Mouse (Mus musculus): Measurements from ENCODE around the gene Opcml. TPM values are rescaled to one million over a fixed set of nuclear protein-coding genes. Genes with fewer than 3 reads are reported as not detected.

Gene Opcml
- polyA plus RNA-seq, 1 experiment from 2014 or later, result 0.31 TPM

GRCm38 (mm10) chr9:27842806-27843205, 52.2 kb downstream of the Opcml start:
- no peaks in the 10 kb centered on the region for H3K27me3 ChIP-seq
- WGBS (ENCODE audit: insufficient replicate concordance), result 53% methylated on average over 5 of the region's 5 CpGs
- no peak overlapping the region for H3K9ac ChIP-seq
- no peaks in the 10 kb centered on the region for H3K4me1 ChIP-seq (replicated peaks)
- no peaks in the 10 kb centered on the region for H3K9me3 ChIP-seq (replicated peaks)
- H3K27ac ChIP-seq, result no peak overlapping the region
- H3K4me3 ChIP-seq (replicated peaks), result no peak overlapping the region
- H3K4me2 ChIP-seq, result no peak overlapping the region
- H3K36me3 ChIP-seq, result no peaks in the 10 kb centered on the region
- ATAC-seq (ENCODE audit: low read depth), result no peak
- DNase-seq, result no peak

GRCm38 (mm10) chr9:27871624-27872023, 81.0 kb downstream of the Opcml start:
- Histone ChIP-seq H3K9me3 (replicated peaks) (no peaks in the 10 kb centered on the region), H3K36me3 (no peaks in the 10 kb centered on the region), H3K27me3 (no peaks in the 10 kb centered on the region), H3K4me1 (replicated peaks) (no peaks in the 10 kb centered on the region), H3K27ac (no peak overlapping the region), H3K4me2 (no peak overlapping the region), H3K4me3 (replicated peaks) (no peak overlapping the region), H3K9ac (no peak overlapping the region)
- 50% methylated on average over 3 of the region's 3 CpGs for WGBS (ENCODE audit: insufficient replicate concordance)
- DNase-seq (no peak), ATAC-seq (ENCODE audit: low read depth) (no peak)

- H3K27me3 ChIP-seq, result no peaks in the 10 kb centered on the region
- H3K9me3 ChIP-seq (replicated peaks), result no peaks in the 10 kb centered on the region
- no peak overlapping the region for H3K9ac ChIP-seq
- H3K4me1 ChIP-seq (replicated peaks), result no peaks in the 10 kb centered on the region
- ATAC-seq (ENCODE audit: low read depth) (no peak), DNase-seq (no peak)
- H3K27ac ChIP-seq, result no peak overlapping the region
- no peak overlapping the region for H3K4me2 ChIP-seq
- WGBS (ENCODE audit: insufficient replicate concordance), result 65% methylated on average over 5 of the region's 5 CpGs
- no peak overlapping the region for H3K4me3 ChIP-seq (replicated peaks)
- H3K36me3 ChIP-seq, result no peaks in the 10 kb centered on the region
These were observed 99.1 kb downstream of the Opcml start for GRCm38 (mm10) chr9:27889636-27890035.

- Histone ChIP-seq H3K4me1 (replicated peaks) (no peaks in the 10 kb centered on the region), H3K4me3 (replicated peaks) (no peak overlapping the region), H3K27me3 (no peaks in the 10 kb centered on the region), H3K4me2 (no peak overlapping the region), H3K36me3 (no peaks in the 10 kb centered on the region), H3K9me3 (replicated peaks) (no peaks in the 10 kb centered on the region), H3K27ac (no peak overlapping the region), H3K9ac (no peak overlapping the region)
- DNase-seq (no peak), ATAC-seq (ENCODE audit: low read depth) (no peak)
- WGBS (ENCODE audit: insufficient replicate concordance), result 34% methylated on average over 3 of the region's 3 CpGs
These were observed 126.7 kb downstream of the Opcml start for GRCm38 (mm10) chr9:27917250-27917649.

GRCm38 (mm10) chr9:27923495-27923894, 132.9 kb downstream of the Opcml start:
- no peaks in the 10 kb centered on the region for H3K4me1 ChIP-seq (replicated peaks)
- H3K36me3 ChIP-seq, result no peaks in the 10 kb centered on the region
- 53% methylated on average over 1 of the region's 1 CpGs for WGBS (ENCODE audit: insufficient replicate concordance)
- DNase-seq (no peak), ATAC-seq (ENCODE audit: low read depth) (no peak)
- H3K4me2 ChIP-seq, result no peak overlapping the region
- H3K27me3 ChIP-seq, result no peaks in the 10 kb centered on the region
- no peaks in the 10 kb centered on the region for H3K9me3 ChIP-seq (replicated peaks)
- H3K27ac ChIP-seq, result no peak overlapping the region
- H3K4me3 ChIP-seq (replicated peaks), result no peak overlapping the region
- no peak overlapping the region for H3K9ac ChIP-seq

- 32% methylated on average over 4 of the region's 4 CpGs for WGBS (ENCODE audit: insufficient replicate concordance)
- no peaks in the 10 kb centered on the region for H3K4me1 ChIP-seq (replicated peaks)
These were observed 133.6 kb downstream of the Opcml start for GRCm38 (mm10) chr9:27923945-27924825.

GRCm38 (mm10) chr9:27925650-27926049, 135.1 kb downstream of the Opcml start:
- no peak for DNase-seq
- Histone ChIP-seq H3K4me3 (replicated peaks) (no peak overlapping the region), H3K27me3 (no peaks in the 10 kb centered on the region), H3K36me3 (no peaks in the 10 kb centered on the region), H3K4me2 (no peak overlapping the region), H3K4me1 (replicated peaks) (no peaks in the 10 kb centered on the region), H3K9me3 (replicated peaks) (no peaks in the 10 kb centered on the region), H3K27ac (no peak overlapping the region), H3K9ac (no peak overlapping the region)
- no peak for ATAC-seq (ENCODE audit: low read depth)
- 44% methylated on average over 2 of the region's 2 CpGs for whole genome bisulfite sequencing (ENCODE audit: insufficient replicate concordance)

More at GRCm38 (mm10) chr9:27923945-27924825, 133.6 kb downstream of the Opcml start:
- H3K27ac ChIP-seq, result no peak overlapping the region
- H3K9me3 ChIP-seq (replicated peaks), result no peaks in the 10 kb centered on the region
- H3K4me2 ChIP-seq, result no peak overlapping the region
- no peak overlapping the region for H3K9ac ChIP-seq
- no peaks in the 10 kb centered on the region for H3K27me3 ChIP-seq
- ATAC-seq (ENCODE audit: low read depth) (no peak), DNase-seq (no peak)
- no peaks in the 10 kb centered on the region for H3K36me3 ChIP-seq
- H3K4me3 ChIP-seq (replicated peaks), result no peak overlapping the region

GRCm38 (mm10) chr9:27937253-27937652, 146.7 kb downstream of the Opcml start:
- no peak overlapping the region for H3K9ac ChIP-seq
- ATAC-seq (ENCODE audit: low read depth), result no peak
- no peak overlapping the region for H3K4me2 ChIP-seq
- no peak overlapping the region for H3K4me3 ChIP-seq (replicated peaks)
- no peaks in the 10 kb centered on the region for H3K4me1 ChIP-seq (replicated peaks)
- no peak for DNase-seq
- H3K36me3 ChIP-seq, result no peaks in the 10 kb centered on the region
- H3K27ac ChIP-seq, result no peak overlapping the region
- H3K9me3 ChIP-seq (replicated peaks), result no peaks in the 10 kb centered on the region
- H3K27me3 ChIP-seq, result no peaks in the 10 kb centered on the region

GRCm38 (mm10) chr9:27937660-27938059, 147.1 kb downstream of the Opcml start:
- Histone ChIP-seq H3K27ac (no peak overlapping the region), H3K4me1 (replicated peaks) (no peaks in the 10 kb centered on the region), H3K27me3 (no peaks in the 10 kb centered on the region), H3K36me3 (no peaks in the 10 kb centered on the region), H3K4me2 (no peak overlapping the region), H3K9ac (no peak overlapping the region), H3K9me3 (replicated peaks) (no peaks in the 10 kb centered on the region), H3K4me3 (replicated peaks) (no peak overlapping the region)
- WGBS (ENCODE audit: insufficient replicate concordance), result 64% methylated on average over 5 of the region's 5 CpGs
- no peak for ATAC-seq (ENCODE audit: low read depth)
- no peak for DNase-seq

GRCm38 (mm10) chr9:27945323-27946010, 154.9 kb downstream of the Opcml start:
- Histone ChIP-seq H3K36me3 (no peaks in the 10 kb centered on the region), H3K4me2 (no peak overlapping the region), H3K4me1 (replicated peaks) (no peaks in the 10 kb centered on the region), H3K4me3 (replicated peaks) (no peak overlapping the region), H3K9ac (no peak overlapping the region), H3K9me3 (replicated peaks) (no peaks in the 10 kb centered on the region), H3K27me3 (no peaks in the 10 kb centered on the region), H3K27ac (no peak overlapping the region)
- DNase-seq, result no peak
- WGBS (ENCODE audit: insufficient replicate concordance), result 58% methylated on average over 11 of the region's 11 CpGs
- no peak for ATAC-seq (ENCODE audit: low read depth)

- DNase-seq (no peak), ATAC-seq (ENCODE audit: low read depth) (no peak)
- Histone ChIP-seq H3K27ac (no peak overlapping the region), H3K36me3 (no peaks in the 10 kb centered on the region), H3K9me3 (replicated peaks) (no peaks in the 10 kb centered on the region), H3K9ac (no peak overlapping the region), H3K4me2 (no peak overlapping the region), H3K27me3 (no peaks in the 10 kb centered on the region), H3K4me1 (replicated peaks) (no peaks in the 10 kb centered on the region), H3K4me3 (replicated peaks) (no peak overlapping the region)
- 63% methylated on average over 5 of the region's 5 CpGs for WGBS (ENCODE audit: insufficient replicate concordance)
These were observed 160.5 kb downstream of the Opcml start for GRCm38 (mm10) chr9:27951110-27951509.

GRCm38 (mm10) chr9:27961682-27962081, 171.1 kb downstream of the Opcml start:
- H3K9ac ChIP-seq, result no peak overlapping the region
- H3K9me3 ChIP-seq (replicated peaks), result no peaks in the 10 kb centered on the region
- DNase-seq (no peak), ATAC-seq (ENCODE audit: low read depth) (no peak)
- no peaks in the 10 kb centered on the region for H3K36me3 ChIP-seq
- no peak overlapping the region for H3K4me3 ChIP-seq (replicated peaks)
- WGBS (ENCODE audit: insufficient replicate concordance), result 49% methylated on average over 3 of the region's 3 CpGs
- H3K4me1 ChIP-seq (replicated peaks), result no peaks in the 10 kb centered on the region
- H3K27ac ChIP-seq, result no peak overlapping the region
- no peak overlapping the region for H3K4me2 ChIP-seq
- no peaks in the 10 kb centered on the region for H3K27me3 ChIP-seq

All from liver, embryonic 13.5 days (tissue).